Mouse (Mus musculus): ENCODE measurements at regions not wholly inside any gene's neighbourhood (a gene's known extent, or its start where the extent isn't known, plus 50 kb on each side); places are given as distances from the start of the nearest gene placed in this dataset.

DNA sequence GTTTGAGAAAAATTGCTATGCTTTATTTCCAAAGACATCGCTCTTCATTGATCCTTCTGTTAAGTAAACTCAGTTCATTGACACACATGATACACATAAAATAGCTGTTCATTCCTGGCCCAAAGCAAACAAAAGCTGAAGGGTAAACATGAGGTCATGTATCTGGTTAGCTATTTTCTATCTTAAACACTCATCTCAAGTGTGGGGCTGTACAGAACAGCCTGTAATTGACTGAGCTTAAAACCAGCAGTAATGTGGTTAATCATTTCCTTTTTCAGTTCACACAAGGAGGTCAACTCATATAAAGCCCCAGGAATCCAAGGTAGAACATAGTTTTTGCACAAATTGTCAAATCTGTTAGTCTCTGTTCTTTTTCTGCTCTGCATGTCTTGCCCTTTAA lies 94.5 kb downstream of the Cldn17 start:
- Histone ChIP-seq H3K27me3 (replicated peaks) (no peaks in the 10 kb centered on the region), H3K36me3 (replicated peaks) (no peaks in the 10 kb centered on the region), H3K4me1 (no peaks in the 10 kb centered on the region), H3K27ac (no peak overlapping the region), H3K4me2 (no peak overlapping the region), H3K9me3 (no peaks in the 10 kb centered on the region), H3K4me3 (no peak overlapping the region), H3K9ac (no peak overlapping the region)
- WGBS, result 95% methylated on average over 1 of the region's 1 CpGs
- no peak for ATAC-seq (replicated peaks)

DNA sequence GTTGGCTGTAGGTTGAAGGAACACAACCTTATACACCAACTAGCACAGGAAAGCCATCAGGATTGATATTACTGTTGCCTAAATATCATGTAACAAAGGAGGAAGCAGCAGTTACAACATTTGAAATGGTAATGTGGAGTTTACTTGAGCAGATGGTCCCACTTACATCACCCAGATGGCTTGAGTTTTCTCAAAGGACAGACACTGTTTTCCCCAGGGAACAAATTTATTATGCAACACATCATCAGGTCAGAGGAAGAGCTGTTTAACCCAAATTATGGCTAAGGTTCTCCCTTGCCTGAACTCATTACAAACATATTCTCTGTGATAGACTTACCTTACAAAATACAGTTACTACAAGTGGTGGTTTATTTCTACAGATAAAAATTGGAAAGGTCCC lies 98.6 kb downstream of the Cldn17 start:
- H3K36me3 ChIP-seq (replicated peaks), result no peaks in the 10 kb centered on the region
- H3K4me1 ChIP-seq, result no peaks in the 10 kb centered on the region
- ATAC-seq (replicated peaks), result no peak
- H3K4me3 ChIP-seq, result no peak overlapping the region
- H3K9me3 ChIP-seq, result no peaks in the 10 kb centered on the region
- H3K27ac ChIP-seq, result no peak overlapping the region
- no peak overlapping the region for H3K4me2 ChIP-seq
- no peak overlapping the region for H3K9ac ChIP-seq
- H3K27me3 ChIP-seq (replicated peaks), result no peaks in the 10 kb centered on the region

DNA sequence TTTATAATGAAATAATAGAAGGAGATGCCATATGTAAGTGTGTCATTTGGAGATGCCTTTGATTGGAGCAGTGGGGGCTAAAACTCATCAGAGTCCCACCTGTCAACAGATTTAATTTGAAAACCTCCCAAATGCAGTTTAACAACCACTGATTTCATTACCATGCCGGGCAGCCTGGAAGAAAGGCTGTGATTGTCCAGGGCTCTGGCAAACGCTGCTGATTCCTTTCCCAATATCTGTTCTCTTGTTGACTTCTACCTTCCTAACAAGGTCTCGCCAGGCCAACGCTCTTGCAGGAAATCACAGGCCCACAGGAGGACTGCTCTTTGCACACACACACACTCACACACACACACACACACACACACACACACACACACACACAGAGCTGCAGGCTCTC lies 102.4 kb downstream of the Cldn17 start:
- Histone ChIP-seq H3K4me1 (no peaks in the 10 kb centered on the region), H3K4me3 (no peak overlapping the region), H3K9ac (no peak overlapping the region), H3K9me3 (no peaks in the 10 kb centered on the region), H3K27me3 (replicated peaks) (no peaks in the 10 kb centered on the region), H3K36me3 (replicated peaks) (no peaks in the 10 kb centered on the region), H3K4me2 (no peak overlapping the region), H3K27ac (no peak overlapping the region)
- 82% methylated on average over 4 of the region's 4 CpGs for WGBS
- no peak for ATAC-seq (replicated peaks)

DNA sequence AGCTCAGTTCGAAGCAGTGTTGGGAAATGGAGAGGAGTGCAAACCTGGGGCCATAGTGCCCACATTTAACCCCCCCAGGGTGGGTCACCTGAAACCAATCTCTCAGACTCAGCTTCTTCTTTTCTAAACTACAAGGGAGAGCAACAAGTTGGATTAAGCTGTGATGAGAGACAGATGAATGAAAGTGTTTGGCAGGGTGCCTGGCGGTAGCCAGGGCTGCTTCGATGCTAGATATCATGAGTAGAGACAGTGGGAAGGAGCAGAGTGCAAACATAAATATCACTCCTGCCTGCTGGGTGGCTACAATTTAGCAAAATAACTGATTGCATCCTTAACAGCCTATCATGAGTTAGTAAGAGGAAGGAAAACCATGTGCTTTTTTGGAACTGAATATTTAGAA lies 106.9 kb downstream of the Cldn17 start:
- H3K36me3 ChIP-seq (replicated peaks), result no peaks in the 10 kb centered on the region
- H3K4me1 ChIP-seq, result no peaks in the 10 kb centered on the region

DNA sequence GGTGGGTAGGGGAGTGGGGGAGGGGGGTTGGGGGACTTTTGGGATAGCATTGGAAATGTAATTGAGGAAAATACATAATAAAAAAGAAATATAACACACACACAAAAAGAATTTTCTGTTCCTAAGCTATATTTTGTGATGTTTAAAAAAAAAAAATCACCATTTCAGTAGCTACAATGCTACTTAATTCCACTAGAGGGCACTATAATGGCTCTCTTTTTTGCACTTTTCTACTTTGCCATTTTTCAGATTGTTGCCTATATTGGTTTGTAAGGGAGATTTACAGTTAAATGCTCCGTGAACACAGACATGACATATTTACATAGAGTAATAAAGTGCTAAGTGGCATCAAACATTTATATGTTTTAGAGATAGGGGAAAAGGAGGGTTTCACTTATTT lies 102.7 kb upstream of the Grik1 start:
- no peaks in the 10 kb centered on the region for H3K36me3 ChIP-seq (replicated peaks)
- no peaks in the 10 kb centered on the region for H3K9me3 ChIP-seq
- H3K4me1 ChIP-seq, result no peaks in the 10 kb centered on the region
- 45% methylated on average over 1 of the region's 1 CpGs for WGBS
- H3K4me3 ChIP-seq, result no peak overlapping the region
- no peak overlapping the region for H3K4me2 ChIP-seq
- H3K9ac ChIP-seq, result no peak overlapping the region
- H3K27ac ChIP-seq, result no peak overlapping the region
- no peaks in the 10 kb centered on the region for H3K27me3 ChIP-seq (replicated peaks)
- no peak for ATAC-seq (replicated peaks)

More for the DNA sequence above, 106.9 kb downstream of the Cldn17 start:
- no peak for ATAC-seq (replicated peaks)
- no peak overlapping the region for H3K4me3 ChIP-seq
- H3K27ac ChIP-seq, result no peak overlapping the region
- no peak overlapping the region for H3K9ac ChIP-seq
- 61% methylated on average over 3 of the region's 3 CpGs for WGBS
- no peaks in the 10 kb centered on the region for H3K9me3 ChIP-seq
- no peaks in the 10 kb centered on the region for H3K27me3 ChIP-seq (replicated peaks)
- no peak overlapping the region for H3K4me2 ChIP-seq

DNA sequence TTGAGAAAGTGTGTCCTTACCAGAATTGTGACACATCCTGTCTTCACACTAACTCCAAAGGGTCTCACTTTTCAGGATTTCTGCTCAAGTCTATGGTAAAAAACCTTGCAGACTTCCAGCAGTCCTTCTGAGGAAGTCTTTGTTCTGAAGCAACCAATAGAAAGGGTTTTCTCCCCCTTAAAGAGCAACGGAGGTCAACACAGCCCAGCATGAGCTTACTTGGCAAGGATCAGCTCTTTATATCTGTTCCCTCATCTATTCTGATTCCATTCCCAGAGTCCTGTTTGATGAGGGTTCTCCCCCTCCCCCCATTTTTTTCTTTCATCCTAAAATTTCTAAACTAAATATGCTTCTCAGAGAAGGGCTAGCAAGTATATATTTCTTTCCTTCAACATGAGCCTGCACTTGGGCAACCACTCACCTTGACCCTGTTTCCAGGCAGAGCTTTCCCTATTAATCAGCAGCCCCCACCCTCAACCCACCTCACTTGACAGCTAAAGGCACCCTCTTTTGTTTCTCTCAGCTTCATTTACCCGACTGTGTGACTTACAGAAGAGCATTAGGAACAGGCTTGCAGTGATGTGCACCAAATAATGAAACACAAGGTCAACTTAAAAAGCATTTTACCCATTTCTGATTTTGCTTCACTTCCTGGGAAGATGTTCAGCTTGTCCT lies 91.7 kb upstream of the Grik1 start:
- Histone ChIP-seq H3K36me3 (replicated peaks) (no peaks in the 10 kb centered on the region), H3K4me1 (no peaks in the 10 kb centered on the region)

DNA sequence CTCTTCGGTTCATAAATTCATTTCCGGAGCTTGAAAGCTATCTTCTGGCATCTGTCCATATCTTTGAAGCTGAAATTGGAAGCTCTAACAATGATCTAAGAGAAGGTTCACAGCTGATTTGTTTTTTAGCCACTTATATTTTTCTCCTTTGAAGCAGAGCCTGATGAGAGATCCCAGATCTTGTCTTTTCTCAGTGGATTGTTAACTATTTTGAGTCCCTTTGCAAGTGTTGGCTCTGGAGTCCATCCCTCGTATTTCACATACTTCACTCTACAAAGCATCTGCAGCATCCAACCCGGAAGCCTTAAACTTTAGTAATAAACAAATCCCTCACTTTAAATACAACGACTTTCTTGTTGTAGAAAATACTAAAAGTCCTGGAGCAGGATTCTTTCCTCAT lies 85.6 kb upstream of the Grik1 start:
- ATAC-seq (replicated peaks), result no peak
- no peak overlapping the region for H3K9ac ChIP-seq
- WGBS, result 72% methylated on average over 5 of the region's 5 CpGs

More for the DNA sequence above, 91.7 kb upstream of the Grik1 start:
- H3K27ac ChIP-seq, result no peak overlapping the region
- H3K9ac ChIP-seq, result no peak overlapping the region
- no peaks in the 10 kb centered on the region for H3K27me3 ChIP-seq (replicated peaks)
- peak; percentile 74 for ATAC-seq (replicated peaks)
- WGBS, result 3% methylated on average over 2 of the region's 2 CpGs
- no peak overlapping the region for H3K4me3 ChIP-seq
- H3K4me2 ChIP-seq, result no peak overlapping the region
- H3K9me3 ChIP-seq, result no peaks in the 10 kb centered on the region

DNA sequence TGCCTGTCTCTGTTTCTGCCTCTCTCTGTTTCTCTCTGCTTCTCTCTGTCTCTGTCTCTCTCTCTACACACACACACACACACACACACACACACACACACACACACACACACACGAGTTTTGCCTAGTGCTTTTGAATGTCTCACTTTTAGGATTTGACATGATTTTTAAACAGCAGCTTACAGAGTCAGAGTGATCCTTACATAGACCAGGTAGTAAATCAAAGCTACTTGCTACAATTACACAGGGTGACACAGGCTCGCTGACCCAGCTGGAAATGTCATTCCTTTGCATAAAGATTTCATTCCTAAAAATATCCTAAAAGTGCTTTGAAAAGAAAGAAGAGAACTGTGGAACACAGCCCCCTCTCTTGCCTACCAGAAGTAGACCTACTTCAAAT lies 84.5 kb upstream of the Grik1 start:
- H3K9ac ChIP-seq, result no peak overlapping the region
- H3K36me3 ChIP-seq (replicated peaks), result no peaks in the 10 kb centered on the region
- no peak overlapping the region for H3K27ac ChIP-seq
- ATAC-seq (replicated peaks), result no peak
- H3K27me3 ChIP-seq (replicated peaks), result no peaks in the 10 kb centered on the region
- H3K9me3 ChIP-seq, result no peaks in the 10 kb centered on the region
- no peak overlapping the region for H3K4me2 ChIP-seq
- H3K4me1 ChIP-seq, result no peaks in the 10 kb centered on the region
- 60% methylated on average over 2 of the region's 2 CpGs for WGBS
- no peak overlapping the region for H3K4me3 ChIP-seq

More for the DNA sequence above, 85.6 kb upstream of the Grik1 start:
- Histone ChIP-seq H3K4me3 (no peak overlapping the region), H3K4me1 (no peaks in the 10 kb centered on the region), H3K9me3 (no peaks in the 10 kb centered on the region), H3K36me3 (replicated peaks) (no peaks in the 10 kb centered on the region), H3K27me3 (replicated peaks) (no peaks in the 10 kb centered on the region), H3K27ac (no peak overlapping the region), H3K4me2 (no peak overlapping the region)

DNA sequence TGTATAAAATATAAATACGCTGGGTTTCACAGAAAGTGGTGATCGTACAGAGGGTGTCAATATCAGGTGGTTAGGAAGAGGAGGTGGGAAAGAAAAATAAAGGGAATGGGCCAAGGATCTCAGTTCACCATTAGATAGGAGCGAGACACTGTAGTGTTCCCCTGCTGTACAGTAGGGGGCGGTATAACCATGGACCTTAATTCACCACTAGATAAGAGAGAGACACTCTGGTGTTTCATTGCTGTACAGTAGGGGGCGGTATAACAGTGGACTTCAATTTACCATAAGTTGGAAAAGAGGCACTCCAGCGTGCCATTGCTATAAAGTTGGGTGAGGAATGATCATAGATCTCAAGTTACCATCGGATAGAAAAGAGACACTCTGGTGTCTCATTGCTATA lies 82.0 kb upstream of the Grik1 start:
- 37% methylated on average over 7 of the region's 7 CpGs for WGBS
- H3K27ac ChIP-seq, result no peak overlapping the region
- H3K36me3 ChIP-seq (replicated peaks), result no peaks in the 10 kb centered on the region
- no peak for ATAC-seq (replicated peaks)
- no peaks in the 10 kb centered on the region for H3K4me1 ChIP-seq
- no peak overlapping the region for H3K9ac ChIP-seq
- H3K4me3 ChIP-seq, result no peak overlapping the region
- H3K27me3 ChIP-seq (replicated peaks), result no peaks in the 10 kb centered on the region
- no peaks in the 10 kb centered on the region for H3K9me3 ChIP-seq
- H3K4me2 ChIP-seq, result no peak overlapping the region

DNA sequence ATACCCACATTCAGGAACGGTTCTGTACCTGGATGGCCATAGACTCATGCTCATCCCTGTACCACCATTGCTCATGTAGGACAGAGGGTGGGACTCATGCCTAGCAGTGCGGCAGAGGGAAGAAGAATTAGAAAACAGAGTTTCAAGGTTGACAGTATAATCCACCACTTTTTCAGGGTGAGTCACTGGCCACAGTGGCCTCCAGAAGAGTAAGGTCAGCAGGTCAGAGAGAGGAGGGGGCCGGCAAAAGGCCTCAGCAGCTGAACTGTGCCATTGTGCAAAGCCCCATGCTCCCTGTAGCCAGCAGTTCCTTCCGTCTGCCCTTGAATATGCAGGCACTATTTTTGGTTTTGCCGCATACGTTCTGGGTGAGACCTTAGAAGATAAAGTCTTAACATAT lies 78.1 kb upstream of the Grik1 start:
- Histone ChIP-seq H3K27ac (no peak overlapping the region), H3K9ac (no peak overlapping the region), H3K9me3 (no peaks in the 10 kb centered on the region), H3K4me2 (no peak overlapping the region), H3K4me3 (no peak overlapping the region), H3K36me3 (replicated peaks) (no peaks in the 10 kb centered on the region), H3K27me3 (replicated peaks) (no peaks in the 10 kb centered on the region), H3K4me1 (no peaks in the 10 kb centered on the region)
- WGBS, result 62% methylated on average over 6 of the region's 6 CpGs
- no peak for ATAC-seq (replicated peaks)

DNA sequence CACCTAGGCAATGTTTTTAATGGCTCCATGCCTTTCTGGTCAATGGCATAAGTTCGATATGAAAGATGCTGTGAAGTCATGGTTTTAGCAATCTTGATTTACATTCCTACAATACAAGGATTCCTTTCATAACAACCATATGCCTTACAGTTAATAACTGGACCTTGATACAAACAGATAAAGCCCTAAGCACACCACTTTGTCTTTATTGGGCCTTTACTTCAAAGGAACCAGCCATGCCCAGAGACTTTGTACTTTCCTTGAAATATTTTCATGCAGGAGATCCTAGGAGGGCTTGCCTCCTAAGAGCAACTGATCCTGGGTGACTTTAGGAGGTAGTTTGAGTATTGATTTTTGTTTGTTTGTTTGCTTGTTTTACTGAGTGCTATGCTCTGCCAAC lies 77.1 kb upstream of the Grik1 start:
- H3K27ac ChIP-seq, result no peak overlapping the region
- no peak overlapping the region for H3K9ac ChIP-seq
- H3K36me3 ChIP-seq (replicated peaks), result no peaks in the 10 kb centered on the region
- no peak overlapping the region for H3K4me2 ChIP-seq
- WGBS, result 91% methylated on average over 1 of the region's 1 CpGs
- no peak overlapping the region for H3K4me3 ChIP-seq
- no peak for ATAC-seq (replicated peaks)
- H3K4me1 ChIP-seq, result no peaks in the 10 kb centered on the region
- H3K27me3 ChIP-seq (replicated peaks), result no peaks in the 10 kb centered on the region
- H3K9me3 ChIP-seq, result no peaks in the 10 kb centered on the region

DNA sequence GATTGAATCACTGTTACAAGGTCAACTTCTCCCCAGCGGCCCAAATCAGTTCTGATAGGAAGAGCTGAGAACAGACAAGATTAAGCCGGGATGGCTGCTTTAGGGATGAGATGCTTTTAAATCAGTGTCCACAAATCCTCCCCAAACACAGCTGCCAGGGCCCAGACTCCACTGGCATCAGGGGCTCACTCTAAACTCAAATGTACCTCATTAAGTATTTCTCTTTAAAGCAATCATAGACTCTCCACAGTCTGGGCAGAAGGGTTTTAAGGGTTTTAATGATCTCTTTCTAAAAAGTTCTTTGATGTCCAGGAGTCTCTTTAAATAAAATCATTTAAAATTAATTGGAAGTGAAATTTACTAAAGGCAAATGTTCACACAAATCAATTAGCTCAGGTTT lies 70.0 kb upstream of the Grik1 start:
- no peak; the same call in 1 of the 2 replicates for ATAC-seq (replicated peaks)
- Histone ChIP-seq H3K4me1 (no peaks in the 10 kb centered on the region), H3K4me3 (no peak overlapping the region), H3K27me3 (replicated peaks) (no peaks in the 10 kb centered on the region), H3K36me3 (replicated peaks) (no peaks in the 10 kb centered on the region), H3K27ac (no peak overlapping the region), H3K9me3 (no peaks in the 10 kb centered on the region), H3K4me2 (no peak overlapping the region), H3K9ac (no peak overlapping the region)
- 31% methylated on average over 2 of the region's 2 CpGs for WGBS
